Mouse (Mus musculus): ENCODE results near the gene Mapk1. TPM values are rescaled to one million over a fixed set of nuclear protein-coding genes. Genes with fewer than 3 reads are reported as not detected.

Gene Mapk1
- polyA plus RNA-seq, 1 experiment from 2014 or later = 88.6 TPM

GRCm38 (mm10) chr16:17049886-17050285 is 66.7 kb downstream of the Mapk1 start:
- no peak for ATAC-seq
- TF ChIP-seq CTCF (IDR thresholded peaks at IDR 0.05; ENCODE audit: low read depth) = no peak

DNA sequence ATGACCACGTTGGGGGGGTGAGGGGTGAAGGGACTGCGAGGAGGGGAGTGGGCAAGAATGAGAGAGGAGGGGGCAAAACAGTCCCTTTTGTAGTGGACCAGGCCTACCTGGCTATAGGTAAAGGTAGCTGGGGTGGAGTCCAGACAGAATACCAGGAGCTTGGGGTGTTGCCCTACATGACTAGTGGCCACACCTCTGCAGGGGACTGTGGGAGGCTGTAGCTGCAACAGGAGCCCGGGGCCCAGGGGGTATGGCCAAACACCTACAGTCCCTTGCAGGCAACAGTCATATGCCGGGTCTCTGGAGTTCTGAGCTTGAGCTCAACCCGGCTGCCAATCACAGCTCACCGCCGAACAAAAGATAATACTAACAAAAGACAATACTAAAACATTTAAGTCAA is 68.9 kb downstream of the Mapk1 start:
- TF ChIP-seq CTCF (IDR thresholded peaks at IDR 0.05; ENCODE audit: low read depth) = no peak
- Histone ChIP-seq H3K27me3 (replicated peaks; ENCODE audit: control insufficient read depth, insufficient read depth, low read length) (no peaks in the 10 kb centered on the region), H3K4me2 (replicated peaks; ENCODE audit: low read depth) (no peak overlapping the region), H3K4me1 (replicated peaks; ENCODE audit: control insufficient read depth, insufficient read depth, low read length) (no peaks in the 10 kb centered on the region), H3K4me3 (ENCODE audit: low read depth, low read length) (no peak overlapping the region), H3K9me3 (ENCODE audit: control insufficient read depth) (no peaks in the 10 kb centered on the region), H3K9ac (ENCODE audit: low read depth, low read length) (no peak overlapping the region), H3K36me3 (ENCODE audit: control insufficient read depth, insufficient read depth) (peaks cover 27% of the 10 kb centered on the region; the same call in 1 of the 2 replicates), H3K27ac (ENCODE audit: low read depth, low read length) (no peak overlapping the region)
- no peak for ATAC-seq
- WGBS = 79% methylated on average over 7 of the region's 7 CpGs

More at GRCm38 (mm10) chr16:17049886-17050285, 66.7 kb downstream of the Mapk1 start:
- no peak overlapping the region for H3K4me3 ChIP-seq (ENCODE audit: low read depth, low read length)
- 95% methylated on average over 1 of the region's 1 CpGs for WGBS
- no peaks in the 10 kb centered on the region for H3K9me3 ChIP-seq (ENCODE audit: control insufficient read depth)
- peaks cover 38% of the 10 kb centered on the region for H3K36me3 ChIP-seq (ENCODE audit: control insufficient read depth, insufficient read depth)
- no peaks in the 10 kb centered on the region for H3K27me3 ChIP-seq (replicated peaks; ENCODE audit: control insufficient read depth, insufficient read depth, low read length)
- no peak overlapping the region for H3K27ac ChIP-seq (ENCODE audit: low read depth, low read length)
- no peaks in the 10 kb centered on the region for H3K4me1 ChIP-seq (replicated peaks; ENCODE audit: control insufficient read depth, insufficient read depth, low read length)
- H3K4me2 ChIP-seq (replicated peaks; ENCODE audit: low read depth) = no peak overlapping the region
- H3K9ac ChIP-seq (ENCODE audit: low read depth, low read length) = no peak overlapping the region

DNA sequence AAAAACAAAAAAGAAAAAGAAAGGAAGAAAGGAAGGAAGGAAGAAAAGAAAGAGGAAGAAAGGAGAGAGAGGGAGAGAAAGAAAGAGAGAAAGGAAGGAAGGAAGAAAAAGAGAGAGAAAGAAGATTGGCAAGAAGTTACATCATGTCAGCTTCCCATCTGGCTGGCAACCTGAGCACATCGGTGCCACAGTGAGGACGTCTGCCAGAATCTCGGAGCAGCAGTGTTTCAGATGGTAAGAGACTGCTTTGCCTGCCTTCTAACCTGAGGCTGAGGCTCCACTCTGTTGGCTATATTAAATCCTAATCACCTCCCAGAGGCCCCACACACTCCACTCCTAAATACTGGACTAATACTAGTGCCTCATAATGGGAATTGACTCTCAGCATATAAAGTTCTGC is 70.7 kb downstream of the Mapk1 start:
- no peak for TF ChIP-seq CTCF (IDR thresholded peaks at IDR 0.05; ENCODE audit: low read depth)
- H3K27ac ChIP-seq (ENCODE audit: low read depth, low read length) = no peak overlapping the region
- WGBS = 74% methylated on average over 3 of the region's 3 CpGs

DNA sequence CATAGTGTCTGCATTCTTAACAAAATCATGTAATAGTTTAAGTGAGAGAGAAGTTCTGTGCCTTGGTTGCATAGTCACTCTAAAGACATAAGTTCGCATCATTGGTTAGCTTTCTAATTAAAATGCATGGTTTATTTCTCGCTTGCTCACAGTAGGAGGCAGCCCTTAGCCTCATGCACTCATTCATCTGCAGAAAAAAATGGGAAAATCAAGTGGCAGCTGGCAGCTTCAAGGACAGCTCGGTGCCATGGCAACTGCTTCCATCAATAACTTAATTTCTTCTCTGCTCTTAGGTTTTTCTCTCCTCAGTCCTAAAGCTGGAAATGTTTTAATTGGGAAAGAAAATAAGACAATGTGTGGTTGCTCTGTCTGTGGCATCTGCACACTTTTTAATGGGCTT is 72.4 kb downstream of the Mapk1 start:
- Histone ChIP-seq H3K9me3 (ENCODE audit: control insufficient read depth) (no peaks in the 10 kb centered on the region), H3K4me2 (replicated peaks; ENCODE audit: low read depth) (no peak overlapping the region), H3K27me3 (replicated peaks; ENCODE audit: control insufficient read depth, insufficient read depth, low read length) (no peaks in the 10 kb centered on the region), H3K36me3 (ENCODE audit: control insufficient read depth, insufficient read depth) (no peaks in the 10 kb centered on the region), H3K27ac (ENCODE audit: low read depth, low read length) (no peak overlapping the region), H3K4me3 (ENCODE audit: low read depth, low read length) (no peak overlapping the region), H3K4me1 (replicated peaks; ENCODE audit: control insufficient read depth, insufficient read depth, low read length) (no peaks in the 10 kb centered on the region), H3K9ac (ENCODE audit: low read depth, low read length) (no peak overlapping the region)
- ATAC-seq = no peak
- 74% methylated on average over 3 of the region's 3 CpGs for WGBS
- TF ChIP-seq CTCF (IDR thresholded peaks at IDR 0.05; ENCODE audit: low read depth) = no peak

More for the DNA sequence above, 70.7 kb downstream of the Mapk1 start:
- 0 out of 2 replicates have a peak, but pooled peaks cover 11% of the 10 kb centered on the region for H3K36me3 ChIP-seq (ENCODE audit: control insufficient read depth, insufficient read depth)
- ATAC-seq = no peak
- no peak overlapping the region for H3K9ac ChIP-seq (ENCODE audit: low read depth, low read length)
- H3K4me1 ChIP-seq (replicated peaks; ENCODE audit: control insufficient read depth, insufficient read depth, low read length) = no peaks in the 10 kb centered on the region
- no peaks in the 10 kb centered on the region for H3K27me3 ChIP-seq (replicated peaks; ENCODE audit: control insufficient read depth, insufficient read depth, low read length)
- H3K4me2 ChIP-seq (replicated peaks; ENCODE audit: low read depth) = no peak overlapping the region
- no peak overlapping the region for H3K4me3 ChIP-seq (ENCODE audit: low read depth, low read length)
- no peaks in the 10 kb centered on the region for H3K9me3 ChIP-seq (ENCODE audit: control insufficient read depth)

DNA sequence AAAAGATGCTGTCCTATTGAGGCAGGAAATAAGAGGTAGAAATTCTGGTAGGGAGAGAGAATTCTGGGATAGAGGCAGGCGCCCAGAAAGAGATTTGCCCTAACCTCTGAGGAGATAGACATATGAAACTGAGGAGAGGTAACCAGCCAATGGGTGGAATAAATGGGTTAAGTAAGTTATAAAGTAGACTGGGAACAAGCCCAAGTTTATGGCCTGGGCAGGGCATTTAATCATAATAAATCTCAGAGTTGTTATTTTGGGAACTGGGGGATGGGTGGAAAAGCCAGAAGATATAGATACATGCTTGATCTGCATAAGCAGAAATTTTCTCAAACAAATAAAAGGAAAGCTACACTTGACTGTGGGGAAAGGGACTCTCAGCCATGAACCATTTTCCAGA is 79.2 kb downstream of the Mapk1 start:
- Histone ChIP-seq H3K4me2 (replicated peaks; ENCODE audit: low read depth) (no peak overlapping the region), H3K4me3 (ENCODE audit: low read depth, low read length) (no peak overlapping the region), H3K4me1 (replicated peaks; ENCODE audit: control insufficient read depth, insufficient read depth, low read length) (0 out of 2 replicates have a peak, but pooled peaks cover 4% of the 10 kb centered on the region), H3K27ac (ENCODE audit: low read depth, low read length) (no peak overlapping the region), H3K9ac (ENCODE audit: low read depth, low read length) (no peak overlapping the region), H3K27me3 (replicated peaks; ENCODE audit: control insufficient read depth, insufficient read depth, low read length) (no peaks in the 10 kb centered on the region), H3K9me3 (ENCODE audit: control insufficient read depth) (no peaks in the 10 kb centered on the region), H3K36me3 (ENCODE audit: control insufficient read depth, insufficient read depth) (no peaks in the 10 kb centered on the region)
- 36% methylated on average over 1 of the region's 1 CpGs for WGBS
- TF ChIP-seq CTCF (IDR thresholded peaks at IDR 0.05; ENCODE audit: low read depth) = no peak
- no peak for ATAC-seq

- Histone ChIP-seq H3K4me2 (replicated peaks; ENCODE audit: low read depth) (no peak overlapping the region), H3K27ac (ENCODE audit: low read depth, low read length) (no peak overlapping the region), H3K36me3 (ENCODE audit: control insufficient read depth, insufficient read depth) (no peaks in the 10 kb centered on the region), H3K4me3 (ENCODE audit: low read depth, low read length) (no peak overlapping the region), H3K27me3 (replicated peaks; ENCODE audit: control insufficient read depth, insufficient read depth, low read length) (no peaks in the 10 kb centered on the region), H3K9ac (ENCODE audit: low read depth, low read length) (no peak overlapping the region), H3K9me3 (ENCODE audit: control insufficient read depth) (no peaks in the 10 kb centered on the region), H3K4me1 (replicated peaks; ENCODE audit: control insufficient read depth, insufficient read depth, low read length) (0 out of 2 replicates have a peak, but pooled peaks cover 4% of the 10 kb centered on the region)
- 88% methylated on average over 2 of the region's 2 CpGs for WGBS
- ATAC-seq = no peak
- no peak for TF ChIP-seq CTCF (IDR thresholded peaks at IDR 0.05; ENCODE audit: low read depth)
These were observed 84.4 kb downstream of the Mapk1 start for GRCm38 (mm10) chr16:17067552-17067951.

Data from intestine, postnatal 0 days (tissue).